1 mouse cellular context compared by ENCODE assay signal in the genomic region with DNA sequence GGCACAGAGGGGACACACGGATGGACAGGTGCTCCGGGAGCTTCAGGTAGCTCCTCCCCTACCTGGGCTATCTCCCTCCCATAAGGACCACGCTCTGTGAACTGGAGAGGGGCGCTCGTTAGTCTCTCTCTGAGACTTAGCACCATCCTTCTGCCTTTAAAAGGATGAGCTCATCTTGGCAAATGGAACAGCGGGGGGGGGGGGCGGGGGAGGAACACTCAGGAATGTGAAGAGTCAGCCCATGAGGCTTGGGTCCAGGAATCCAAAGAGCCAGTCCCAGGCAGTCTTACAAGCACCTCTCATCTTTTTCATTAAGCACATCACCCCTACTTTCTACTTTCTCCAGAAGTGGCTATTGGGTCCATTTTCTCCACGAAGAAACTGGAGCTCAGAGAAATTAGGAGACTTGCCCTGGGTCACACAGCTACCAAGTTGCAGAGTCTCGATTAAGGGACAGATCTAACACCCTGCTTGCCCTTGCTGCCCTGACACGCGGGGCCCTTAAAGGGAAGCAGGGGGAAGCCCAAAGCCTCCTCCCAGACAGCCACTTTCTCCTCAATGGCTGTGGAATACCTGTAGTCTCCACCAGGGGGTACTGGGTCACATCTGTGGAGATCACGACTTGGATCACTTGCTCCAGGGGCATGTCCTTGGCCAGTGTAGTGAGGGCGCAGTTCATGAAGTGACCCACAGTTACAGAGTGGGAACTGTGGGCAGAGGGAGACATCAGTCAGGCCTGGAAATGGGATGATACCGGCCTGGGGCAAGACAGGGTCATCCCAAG.
A peak's percentile ranks its signal among the peaks of the same experiment; 100 is the strongest.
TF ChIP-seq lines count a peak whose summit lies in the region.

No protein-coding gene starts in this region.

TF ChIP-seq in C2C12, 6 proteins besides CTCF, POLR2A, EP300 and RAD21:
- TF ChIP-seq CEBPB (IDR thresholded peaks at IDR 0.05; ENCODE audit: low read depth), result no peak
- no peak for TF ChIP-seq USF1 (IDR thresholded peaks at IDR 0.05; ENCODE audit: low read depth)
- no peak for TF ChIP-seq MYOD1 (IDR thresholded peaks at IDR 0.05; ENCODE audit: control insufficient read depth, insufficient read length, low read depth)
- no peak for TF ChIP-seq MYOG (IDR thresholded peaks at IDR 0.05; ENCODE audit: control insufficient read depth, extremely low read depth, insufficient read length)
- no peak for TF ChIP-seq FOSL1 (IDR thresholded peaks at IDR 0.05; ENCODE audit: insufficient read depth, low read length, poor library complexity, severe bottlenecking)
- TF ChIP-seq MAX (IDR thresholded peaks at IDR 0.05), result peak; percentile 30
TF ChIP-seq in C2C12: peak in this region for 1.
